Mouse (Mus musculus) CH12.LX (cell line): ENCODE data around the gene Nf1. TPM values are rescaled to one million over a fixed set of nuclear protein-coding genes. Genes with fewer than 3 reads are reported as not detected.

ENCODE experiments used
- DNase-seq: peaks from one replicate; pipeline ENCODE4 v3.0.0-alpha.2; 2013; ENCODE audit errors: extremely low read depth
- H3K27ac ChIP-seq: 2 replicates; pipeline ENCODE4 v1.5.1; 2012; ENCODE audit warnings: low read depth, mild to moderate bottlenecking, control low read depth, moderate library complexity; ENCODE audit not compliant: insufficient read depth
- H3K27me3 ChIP-seq: replicated peaks from 2 replicates; pipeline ENCODE3; 2012; ENCODE audit warnings: inconsistent platforms
- H3K36me3 ChIP-seq, 2 experiments: replicated peaks in 1 of 2; 2 replicates each; pipeline versions ENCODE3 to v1.6.1; 2012; ENCODE audit warnings: inconsistent platforms in 1 of 2, low read length in 1 of 2, mild to moderate bottlenecking in 1 of 2, mixed read lengths in 1 of 2, moderate library complexity in 1 of 2; ENCODE audit not compliant: control insufficient read depth in 1 of 2, insufficient read depth in 1 of 2
- H3K4me1 ChIP-seq, 2 experiments: 2 replicates each; pipeline ENCODE4 v1.6.1; 2012; ENCODE audit warnings: inconsistent platforms in 1 of 2, moderate library complexity in 1 of 2; ENCODE audit not compliant: insufficient read depth in 2 of 2, control insufficient read depth in 1 of 2
- H3K4me2 ChIP-seq: 2 replicates; pipeline ENCODE4 v1.6.1; 2012; ENCODE audit warnings: low read depth, mild to moderate bottlenecking, control low read depth; ENCODE audit not compliant: poor library complexity, insufficient read depth, severe bottlenecking
- H3K4me3 ChIP-seq, 3 experiments: fragments of 150-350 bp in 1 of 3; sonication (generic) in 1 of 3; replicated peaks in 1 of 3; 2 replicates each; pipeline versions ENCODE3 to v1.5.1; 2011 to 2012; ENCODE audit warnings: low read depth in 2 of 3, low read length in 2 of 3, mild to moderate bottlenecking in 2 of 3, moderate library complexity in 2 of 3, control low read depth in 1 of 3, improper control_type of control experiment in 1 of 3, inconsistent platforms in 1 of 3, mixed read lengths in 1 of 3; ENCODE audit not compliant: poor library complexity in 1 of 3
- H3K79me2 ChIP-seq: replicated peaks from 2 replicates; pipeline ENCODE4 v1.6.1; 2012; ENCODE audit warnings: mild to moderate bottlenecking, moderate library complexity; ENCODE audit not compliant: control insufficient read depth, poor library complexity, insufficient read depth, severe bottlenecking; ENCODE audit errors: extremely low read depth
- H3K9ac ChIP-seq: 2 replicates; pipeline ENCODE4 v1.6.1; 2012; ENCODE audit warnings: low read depth, mild to moderate bottlenecking, control low read depth, moderate library complexity; ENCODE audit not compliant: insufficient read depth
- H3K9me3 ChIP-seq: replicated peaks from 2 replicates; pipeline ENCODE3; 2012; ENCODE audit warnings: low read length, inconsistent platforms, mixed read lengths
- BHLHE40 ChIP-seq: IDR thresholded peaks from 2 replicates; pipeline ENCODE4 v1.6.1; 2011; ENCODE audit warnings: mild to moderate bottlenecking, low read depth, low read length, improper control_type of control experiment
- CHD1 ChIP-seq: IDR thresholded peaks from 2 replicates; pipeline ENCODE4 v1.6.1; 2012; ENCODE audit warnings: low read depth, low read length, improper control_type of control experiment, inconsistent platforms
- EP300 ChIP-seq: IDR thresholded peaks from 2 replicates; pipeline ENCODE4 v1.6.1; 2011; ENCODE audit warnings: low read length, improper control_type of control experiment
- ETS1 ChIP-seq: conservative IDR thresholded peaks from 2 replicates; pipeline ENCODE4 v1.6.1; 2012; ENCODE audit warnings: low read depth, mild to moderate bottlenecking, inconsistent platforms, low read length, improper control_type of control experiment, moderate library complexity
- GABPA ChIP-seq: IDR thresholded peaks from 2 replicates; pipeline ENCODE4 v1.6.1; 2012; ENCODE audit warnings: low read depth, low read length, improper control_type of control experiment, inconsistent platforms; ENCODE audit not compliant: insufficient replicate concordance
- HCFC1 ChIP-seq: IDR thresholded peaks from 2 replicates; pipeline ENCODE4 v1.6.1; 2012; ENCODE audit warnings: low read depth, mild to moderate bottlenecking, inconsistent platforms, low read length, improper control_type of control experiment
- IRF4 ChIP-seq: IDR thresholded peaks from 2 replicates; pipeline ENCODE4 v1.6.1; 2014; ENCODE audit warnings: low read depth, mild to moderate bottlenecking, inconsistent platforms, low read length, improper control_type of control experiment
- JUND ChIP-seq: conservative IDR thresholded peaks from 2 replicates; pipeline ENCODE4 v1.6.1; 2011; ENCODE audit warnings: low read depth, low read length, improper control_type of control experiment
- MAFK ChIP-seq: IDR thresholded peaks from 2 replicates; pipeline ENCODE4 v1.6.1; 2011; ENCODE audit warnings: low read length, improper control_type of control experiment; ENCODE audit not compliant: insufficient replicate concordance
- MAZ ChIP-seq: IDR thresholded peaks from 2 replicates; pipeline ENCODE4 v1.6.1; 2012; ENCODE audit warnings: low read depth, mild to moderate bottlenecking, inconsistent platforms, low read length, improper control_type of control experiment, moderate library complexity
- MEF2A ChIP-seq: IDR thresholded peaks from 2 replicates; pipeline ENCODE4 v1.6.1; 2014; ENCODE audit warnings: low read depth, mild to moderate bottlenecking, inconsistent platforms, low read length, improper control_type of control experiment, borderline replicate concordance
- MYC ChIP-seq: IDR thresholded peaks from 2 replicates; pipeline ENCODE4 v1.6.1; 2011; ENCODE audit warnings: low read depth, mild to moderate bottlenecking, improper control_type of control experiment, low read length
- NELFE ChIP-seq: IDR thresholded peaks from 2 replicates; pipeline ENCODE4 v1.6.1; 2011; ENCODE audit warnings: low read depth, low read length, improper control_type of control experiment
- POLR2A ChIP-seq: IDR thresholded peaks from 2 replicates; pipeline ENCODE4 v1.6.1; 2011; ENCODE audit warnings: low read depth, mild to moderate bottlenecking, improper control_type of control experiment, low read length
- POLR2AphosphoS2 ChIP-seq: IDR thresholded peaks from 2 replicates; pipeline ENCODE4 v1.6.1; 2011; ENCODE audit warnings: low read depth, low read length, improper control_type of control experiment
- RCOR1 ChIP-seq: conservative IDR thresholded peaks from 2 replicates; pipeline ENCODE4 v1.6.1; 2012; ENCODE audit warnings: low read depth, mild to moderate bottlenecking, inconsistent platforms, low read length, improper control_type of control experiment
- TCF12 ChIP-seq: IDR thresholded peaks from 2 replicates; pipeline ENCODE4 v1.6.1; 2014; ENCODE audit warnings: low read depth, mild to moderate bottlenecking, inconsistent platforms, low read length, improper control_type of control experiment
- UBTF ChIP-seq: IDR thresholded peaks from 2 replicates; pipeline ENCODE4 v1.6.1; 2012; ENCODE audit warnings: low read depth, mild to moderate bottlenecking, inconsistent platforms, low read length, improper control_type of control experiment, moderate library complexity
- USF2 ChIP-seq: conservative IDR thresholded peaks from 2 replicates; pipeline ENCODE4 v1.6.1; 2011; ENCODE audit warnings: low read depth, low read length, improper control_type of control experiment
- ZKSCAN1 ChIP-seq: IDR thresholded peaks from 2 replicates; pipeline ENCODE4 v1.6.1; 2012; ENCODE audit warnings: low read depth, inconsistent platforms, low read length, improper control_type of control experiment, borderline replicate concordance
- ZMIZ1 ChIP-seq: IDR thresholded peaks from 2 replicates; pipeline ENCODE4 v1.6.1; 2012; ENCODE audit warnings: low read depth, mild to moderate bottlenecking, inconsistent platforms, low read length, improper control_type of control experiment
- dilution Hi-C: fragments of 300-500 bp; cut with MboI; formaldehyde crosslinking; loops from 2 replicates; pipeline ENCODE4 v1.14.3; 2020; ENCODE audit warnings: low sequenced_read_pairs; ENCODE audit not compliant: extremely low pct_unique_long_range_greater_than_20kb, extremely low pct_ligation_motif_present
- in situ Hi-C: fragments of 300-500 bp; cut with MboI; formaldehyde crosslinking; loops from 3 replicates; pipeline ENCODE4 v1.14.3; 2019; ENCODE audit warnings: low sequenced_read_pairs, low pct_ligation_motif_present, low pct_unique_long_range_greater_than_20kb, mixed read lengths
- polyA plus RNA-seq: library from polyadenylated mRNA; unstranded; fragments of >175 nt; gene quantifications from 2 replicates; pipeline ENCODE4 v1.2.1, GENCODE M21; 2012; ENCODE audit warnings: low read depth; ENCODE audit not compliant: insufficient read length
- total RNA-seq, 2 experiments: library from RNA; depleted of rRNA; stranded (reverse); fragments of 300-350 nt in 1 of 2; fragments of >200 nt in 1 of 2; gene quantifications; 2 replicates each; pipeline ENCODE4 v1.2.3; 2012 to 2014

Nf1 gene
- total and polyA plus RNA-seq, 3 experiments: 7.3 to 19.5 (median 12.4) TPM

DNA sequence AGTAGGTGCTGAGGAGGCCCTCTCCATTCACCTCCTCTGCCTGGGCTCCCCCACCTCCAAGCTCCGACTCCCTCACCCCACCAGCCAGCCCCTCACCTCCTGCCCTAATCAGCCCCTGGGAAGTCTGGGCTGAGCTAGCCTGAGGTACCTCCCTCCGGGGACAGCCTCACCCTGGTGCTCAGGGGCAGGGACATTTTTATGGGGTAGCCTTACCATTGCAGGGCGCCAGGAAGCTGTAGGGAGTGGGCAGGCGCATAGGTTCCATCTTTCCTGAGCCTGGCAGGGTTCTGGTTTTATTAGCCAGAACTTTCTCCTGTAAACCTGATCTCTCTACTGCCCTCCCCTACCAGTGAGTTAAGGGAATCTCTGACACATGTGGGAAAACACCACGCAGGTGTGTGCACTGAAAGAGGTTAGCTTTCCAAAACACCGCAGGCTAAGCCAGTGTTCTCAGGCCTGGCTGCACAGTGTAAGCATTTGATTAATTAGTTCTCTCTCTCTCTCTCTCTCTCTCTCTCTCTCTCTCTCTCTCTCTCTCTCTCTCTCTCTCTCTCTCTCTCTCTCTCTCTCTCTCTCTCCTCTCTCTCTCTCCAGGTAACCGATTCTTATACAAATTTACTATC, 290.4 kb downstream of the Nf1 start:
- H3K27me3 ChIP-seq: no peaks in the 10 kb centered on the region

DNA sequence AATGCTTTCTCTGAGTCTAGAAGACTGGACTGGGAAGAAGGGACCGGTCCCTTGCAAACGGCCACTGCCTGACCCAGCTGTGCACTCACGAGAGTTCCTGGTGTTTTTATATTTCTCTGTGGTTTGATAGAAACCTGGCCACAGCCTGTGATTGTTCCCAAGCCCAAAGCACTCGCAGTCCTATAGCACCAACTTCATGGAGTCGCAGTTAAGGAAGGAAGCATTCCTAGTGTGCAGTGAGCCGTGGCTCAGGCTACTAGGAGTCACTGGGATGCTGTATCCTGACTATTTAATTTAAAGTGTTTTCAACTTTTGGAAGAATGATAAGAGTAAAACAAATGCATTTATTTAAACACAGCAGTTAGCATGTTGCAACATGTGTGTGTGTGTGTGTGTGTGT, 291.0 kb downstream of the Nf1 start:
- H3K27ac ChIP-seq: no peak overlapping the region
- H3K9ac ChIP-seq: no peak overlapping the region
- H3K4me1 ChIP-seq: peaks cover 3 to 37% of the 10 kb centered on the region in 2 experiments; a peak in 3 of 4 replicates
- H3K4me3 ChIP-seq: no peak overlapping the region
- no peak for TF ChIP-seq RCOR1
- TF ChIP-seq MAZ: no peak
- no peak for TF ChIP-seq EP300
- TF ChIP-seq BHLHE40: no peak
- no peak for TF ChIP-seq POLR2AphosphoS2
- TF ChIP-seq MAFK: no peak
- TF ChIP-seq USF2: no peak
- TF ChIP-seq JUND: no peak
- no peak for TF ChIP-seq CHD1
- TF ChIP-seq UBTF: no peak
- TF ChIP-seq IRF4: no peak
- no peak for TF ChIP-seq HCFC1
- no peak for TF ChIP-seq ZMIZ1
- no peak for TF ChIP-seq NELFE
- TF ChIP-seq GABPA: no peak
- no peak for TF ChIP-seq MYC
- no peaks in the 10 kb centered on the region for H3K27me3 ChIP-seq
- H3K9me3 ChIP-seq: no peaks in the 10 kb centered on the region
- dilution Hi-C loops: no loop called here
- DNase-seq: no peak
- in situ Hi-C loops: no loop called here
- H3K4me2 ChIP-seq: no peak overlapping the region
- no peaks in the 10 kb centered on the region for H3K79me2 ChIP-seq
- no peaks in the 10 kb centered on the region for H3K36me3 ChIP-seq

More for the DNA sequence above, 290.4 kb downstream of the Nf1 start:
- no peak overlapping the region for H3K4me3 ChIP-seq
- no peak overlapping the region for H3K27ac ChIP-seq
- in situ Hi-C loops (loop anchor here (10.0 kb wide), 1 partner anchor 165 kb away; no protein-coding TSS in a partner anchor), dilution Hi-C loops (loop anchor here (10.0 kb wide), 1 partner anchor 45 kb away; no protein-coding TSS in a partner anchor)
- no peaks in the 10 kb centered on the region for H3K36me3 ChIP-seq
- DNase-seq: no peak
- 0 out of 2 replicates have a peak, but pooled peaks have one; percentile 20 for TF ChIP-seq IRF4
- 0 out of 2 replicates have a peak, but pooled peaks have one; percentile 51 for TF ChIP-seq EP300
- TF ChIP-seq MYC: no peak
- TF ChIP-seq BHLHE40: 0 out of 2 replicates have a peak, but pooled peaks have one; percentile 16
- no peak for TF ChIP-seq ZKSCAN1
- 0 out of 2 replicates have a peak, but pooled peaks have one; percentile 51 for TF ChIP-seq TCF12
- TF ChIP-seq MEF2A: no peak
- TF ChIP-seq ETS1: peak; percentile 59; the same call in 1 of the 2 replicates
- no peak for TF ChIP-seq POLR2A
- TF ChIP-seq JUND: peak; percentile 46
- H3K4me2 ChIP-seq: no peak overlapping the region
- peaks cover 9 to 39% of the 10 kb centered on the region in 2 experiments for H3K4me1 ChIP-seq
- no peaks in the 10 kb centered on the region for H3K9me3 ChIP-seq
- H3K79me2 ChIP-seq: no peaks in the 10 kb centered on the region
- H3K9ac ChIP-seq: no peak overlapping the region
